Comparison of ENCODE assay signal across 8 mouse cellular contexts in the genomic region with DNA sequence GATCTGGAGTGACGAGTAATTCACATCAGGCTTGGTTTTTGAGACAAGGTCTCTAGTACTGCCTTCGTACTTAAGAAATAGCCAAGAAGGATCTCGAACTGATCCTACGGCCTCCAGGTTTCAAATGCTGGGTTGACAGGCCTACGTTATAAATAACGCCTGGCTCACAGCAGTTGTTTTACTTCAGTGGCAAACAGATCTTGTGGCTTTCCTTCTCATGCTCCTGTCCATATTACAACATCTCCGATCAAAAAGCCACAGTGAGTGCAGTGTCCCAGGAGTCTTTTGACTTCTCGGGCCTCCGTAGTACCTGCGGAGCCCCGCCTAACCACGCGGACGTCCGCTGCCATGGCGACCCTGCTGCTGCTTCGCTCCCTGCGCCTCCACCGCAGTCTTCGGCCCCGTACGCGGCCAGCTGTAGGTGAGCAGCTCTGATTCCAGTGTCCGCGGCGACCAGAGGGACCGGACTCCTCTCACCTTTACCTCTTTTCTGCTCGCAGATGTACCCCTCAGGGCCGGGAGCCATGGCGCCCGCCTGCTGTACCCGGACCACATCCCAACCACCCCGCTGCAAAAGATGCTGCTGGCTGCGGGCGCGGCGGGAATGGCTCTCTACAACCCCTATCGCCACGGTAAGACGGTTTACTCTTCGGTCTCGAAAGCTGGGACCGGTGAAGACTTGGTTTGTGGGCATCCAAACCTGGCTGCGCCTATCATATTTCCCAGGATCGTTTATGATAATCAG. TPM values are rescaled to one million over a fixed set of nuclear protein-coding genes. Genes with fewer than 3 reads are reported as not detected.
DNase-seq lines count a peak whose midpoint lies in the region; ATAC-seq and TF ChIP-seq lines count a peak whose summit lies in the region.

TSS of gene Trub2 (minus strand) at position 566 of the 745 bp plus-strand sequence.

- H3K9ac ChIP-seq in lung, embryonic 15.5 days, result peak within 1 kb of the TSS; percentile 66

- WGBS in lung, embryonic 15.5 days, result under 1% methylated on average over 45 of the region's 45 CpGs
- under 1% methylated on average over 45 of the region's 45 CpGs for WGBS in thymus, adult 2 months

- TF ChIP-seq POLR2A in thymus, adult 2 months (IDR thresholded peaks at IDR 0.05; ENCODE audit: control insufficient read depth, extremely low read depth, insufficient read depth, low read length, poor library complexity), result no peak

- peak; percentile 36; the same call in 1 of the 2 replicates for TF ChIP-seq CTCF in thymus, adult 2 months (IDR thresholded peaks at IDR 0.05; ENCODE audit: borderline replicate concordance, control insufficient read depth, extremely low read depth, insufficient read depth, low read length, poor library complexity)

- H3K36me3 ChIP-seq in lung, embryonic 15.5 days, result peaks cover 43% of the 10 kb centered on the region; the same call in 1 of the 2 replicates
- H3K36me3 ChIP-seq in thymus, adult 2 months (ENCODE audit: control insufficient read depth, insufficient read depth, low read length), result peaks cover 18% of the 10 kb centered on the region

- peak; percentile 82 for DNase-seq in MN1 (ENCODE audit: low spot score)
- peak; percentile 80 for DNase-seq in cerebellum, adult 8-10 months
- DNase-seq in forelimb bud, embryonic 11.5 days (ENCODE audit: low read depth, low spot score), result peak; percentile 73
- DNase-seq in heart, postnatal 4 days, result peak; percentile 80
- DNase-seq in layer of hippocampus, adult 9-10 months (ENCODE audit: low spot score), result peak; percentile 35
- peak; percentile 79 for DNase-seq in ovary, adult 18-20 months (ENCODE audit: low spot score)
- peak; percentile 88 for DNase-seq in thymus, adult 2 months

- no peaks in the 10 kb centered on the region for H3K9me3 ChIP-seq in lung, embryonic 15.5 days

- peak within 1 kb of the TSS; percentile 65 for H3K27ac ChIP-seq in lung, embryonic 15.5 days
- peak within 1 kb of the TSS; percentile 54; the same call in 1 of the 2 replicates for H3K27ac ChIP-seq in thymus, adult 2 months (ENCODE audit: control insufficient read depth, insufficient read depth, low read length)

- ATAC-seq in lung, embryonic 15.5 days (ENCODE audit: borderline replicate concordance, extremely low read depth, low FRiP score, low TSS enrichment), result peak; percentile 83

- H3K4me3 ChIP-seq in lung, embryonic 15.5 days, result peak within 1 kb of the TSS; percentile 74
- H3K4me3 ChIP-seq in thymus, adult 2 months (ENCODE audit: control insufficient read depth, insufficient read depth, low read length), result peak within 1 kb of the TSS; percentile 100

- peaks cover 19% of the 10 kb centered on the region for H3K4me1 ChIP-seq in lung, embryonic 15.5 days
- H3K4me1 ChIP-seq in thymus, adult 2 months (replicated peaks; ENCODE audit: control insufficient read depth, insufficient read depth, low read length), result no peaks in the 10 kb centered on the region

- H3K27me3 ChIP-seq in lung, embryonic 15.5 days, result no peaks in the 10 kb centered on the region
- no peaks in the 10 kb centered on the region for H3K27me3 ChIP-seq in thymus, adult 2 months (ENCODE audit: control insufficient read depth, insufficient read depth, low read length)

- peak within 1 kb of the TSS; percentile 74 for H3K4me2 ChIP-seq in lung, embryonic 15.5 days

RNA-seq across cellular contexts. Expression of gene Trub2, which starts in this region (rescaled TPM):
- 10 to 100 TPM; 37.5 to 38.6 TPM for total RNA-seq in heart, postnatal 4 days (2021)
- 38.0 and 38.4 TPM in 2 replicates for polyA plus RNA-seq in lung, embryonic 15.5 days (2015; fragmentation: Nextera tagmentation; extraction: Ambion mirVana)
- polyA plus RNA-seq in thymus, adult 2 months (2012; rRNA removed), result 61.1 and 70.5 TPM in 2 replicates

Comparison
In these comparisons a context has a peak if more than half of its experiments do, and no peak if none do; other contexts are left out.
1. Peak in every context shown above with its lines: DNase-seq, ATAC-seq, H3K4me3 ChIP-seq and H3K27ac ChIP-seq.
2. DNase-seq: peak in every context shown above with its lines; median percentile 88 in thymus, adult 2 months; 82 in MN1; 80 in cerebellum, adult 8-10 months; 80 in heart, postnatal 4 days; 79 in ovary, adult 18-20 months; 73 in forelimb bud, embryonic 11.5 days; 35 in layer of hippocampus, adult 9-10 months.